Mouse (Mus musculus) forebrain, embryonic 11.5 days (tissue): ENCODE data around the gene Rasip1. TPM values are rescaled to one million over a fixed set of nuclear protein-coding genes. Genes with fewer than 3 reads are reported as not detected.
A peak's percentile ranks its signal among the peaks of the same experiment; 100 is the strongest.

Experiments
- ATAC-seq: fragments of 200-750 bp; cut with Nextera tagmentation; replicated peaks from 2 replicates; pipeline ENCODE4 v1.8.0; 2017; ENCODE audit warnings: moderate TSS enrichment; ENCODE audit not compliant: low FRiP score
- DNase-seq: peaks from one replicate; pipeline ENCODE4 v3.0.0-alpha.2; 2017; ENCODE audit warnings: low spot score
- H3K27ac ChIP-seq: fragments of 300-500 bp; sonication (generic); 2 replicates; pipeline ENCODE4 v1.5.1; 2014; ENCODE audit warnings: low read depth, low read length
- H3K27me3 ChIP-seq: fragments of 300-500 bp; sonication (generic); 2 replicates; pipeline ENCODE4 v1.6.1; 2014; ENCODE audit warnings: mild to moderate bottlenecking, low read length, mixed read lengths; ENCODE audit not compliant: control insufficient read depth, insufficient read depth
- H3K36me3 ChIP-seq: fragments of 300-500 bp; sonication (generic); 2 replicates; pipeline ENCODE4 v1.6.1; 2014; ENCODE audit warnings: mild to moderate bottlenecking, low read length, moderate library complexity, mixed read lengths; ENCODE audit not compliant: control insufficient read depth, insufficient read depth
- H3K4me1 ChIP-seq: fragments of 300-500 bp; sonication (generic); replicated peaks from 2 replicates; pipeline ENCODE4 v1.6.1; 2014; ENCODE audit warnings: low read length, mixed read lengths; ENCODE audit not compliant: control insufficient read depth, insufficient read depth
- H3K4me2 ChIP-seq: fragments of 300-500 bp; sonication (generic); 2 replicates; pipeline ENCODE4 v1.6.1; 2014; ENCODE audit warnings: low read depth, mild to moderate bottlenecking, low read length, moderate library complexity, mixed read lengths; ENCODE audit not compliant: severe bottlenecking
- H3K4me3 ChIP-seq: fragments of 300-500 bp; sonication (generic); 2 replicates; pipeline ENCODE4 v1.5.1; 2014; ENCODE audit warnings: low read depth, low read length
- H3K9ac ChIP-seq: fragments of 300-500 bp; sonication (generic); 2 replicates; pipeline ENCODE4 v1.6.1; 2014; ENCODE audit warnings: low read length
- H3K9me3 ChIP-seq: fragments of 300-500 bp; sonication (generic); 2 replicates; pipeline ENCODE4 v1.6.1; 2016; ENCODE audit warnings: low read length, mixed read lengths; ENCODE audit not compliant: control insufficient read depth
- WGBS: fragments of 180-500 bp; shearing (Covaris S2); extraction: QIAGEN DNeasy Blood & Tissue Kit; methylation state at CpG from one replicate; pipeline ENCODE4 v1.1.7; 2014; 5-methylcytosine and 5-hydroxymethylcytosine counted together
- polyA plus RNA-seq: library from polyadenylated mRNA; unstranded; fragments of >200 nt; fragmentation: Nextera tagmentation; extraction: Ambion mirVana; gene quantifications from 2 replicates; pipeline ENCODE4 v1.2.1, GENCODE M21; 2014

Rasip1 gene
- polyA plus RNA-seq, 1 experiment from 2014 or later: 6.5 TPM

- WGBS: 4% methylated on average over 31 of the region's 31 CpGs
- H3K4me3 ChIP-seq: no peak within 1 kb of the TSS
- 0 out of 2 replicates have a peak within 1 kb of the TSS, but pooled peaks have one; percentile 6 for H3K4me2 ChIP-seq
Observed at GRCm38 (mm10) chr7:45617042-45617695, 10.1 kb upstream of the Rasip1 start, which contains the start of gene Fut1. Fut1 (plus strand) TSS chr7:45617289.

GRCm38 (mm10) chr7:45618316-45618715 is 9.0 kb upstream of the Rasip1 start:
- no peak for ATAC-seq

More at GRCm38 (mm10) chr7:45617042-45617695, 10.1 kb upstream of the Rasip1 start, which contains the start of gene Fut1:
- H3K9ac ChIP-seq: no peak within 1 kb of the TSS; the same call in 1 of the 2 replicates
- no peaks in the 10 kb centered on the region for H3K4me1 ChIP-seq
- no peaks in the 10 kb centered on the region for H3K36me3 ChIP-seq
- H3K27ac ChIP-seq: no peak within 1 kb of the TSS
- H3K27me3 ChIP-seq: peaks cover 20% of the 10 kb centered on the region
- no peak for DNase-seq
- no peaks in the 10 kb centered on the region for H3K9me3 ChIP-seq
- no peak for ATAC-seq

GRCm38 (mm10) chr7:45619592-45619991 is 7.7 kb upstream of the Rasip1 start:
- DNase-seq: no peak
- no peaks in the 10 kb centered on the region for H3K9me3 ChIP-seq
- H3K4me2 ChIP-seq: no peak overlapping the region
- H3K4me3 ChIP-seq: no peak overlapping the region
- H3K27ac ChIP-seq: no peak overlapping the region
- H3K27me3 ChIP-seq: peaks cover 20% of the 10 kb centered on the region
- H3K9ac ChIP-seq: no peak overlapping the region
- no peaks in the 10 kb centered on the region for H3K4me1 ChIP-seq
- 93% methylated on average over 5 of the region's 5 CpGs for whole genome bisulfite sequencing
- no peaks in the 10 kb centered on the region for H3K36me3 ChIP-seq
- ATAC-seq: no peak

More at GRCm38 (mm10) chr7:45618316-45618715, 9.0 kb upstream of the Rasip1 start:
- no peak overlapping the region for H3K4me3 ChIP-seq
- no peaks in the 10 kb centered on the region for H3K9me3 ChIP-seq
- H3K9ac ChIP-seq: no peak overlapping the region
- H3K27me3 ChIP-seq: peaks cover 20% of the 10 kb centered on the region
- H3K4me2 ChIP-seq: no peak overlapping the region
- no peak for DNase-seq
- no peaks in the 10 kb centered on the region for H3K4me1 ChIP-seq
- no peaks in the 10 kb centered on the region for H3K36me3 ChIP-seq
- H3K27ac ChIP-seq: no peak overlapping the region
- 82% methylated on average over 5 of the region's 5 CpGs for WGBS

GRCm38 (mm10) chr7:45621443-45621842 is 5.8 kb upstream of the Rasip1 start, which contains the start of gene Izumo1:
Izumo1 (plus strand) TSS chr7:45621811.
- Histone ChIP-seq H3K36me3 (no peaks in the 10 kb centered on the region), H3K27me3 (peaks cover 18% of the 10 kb centered on the region), H3K4me1 (no peaks in the 10 kb centered on the region), H3K9ac (no peak within 1 kb of the TSS), H3K4me3 (no peak within 1 kb of the TSS), H3K9me3 (no peaks in the 10 kb centered on the region), H3K4me2 (no peak within 1 kb of the TSS), H3K27ac (no peak within 1 kb of the TSS)
- ATAC-seq (no peak), DNase-seq (no peak)
- WGBS: 31% methylated on average over 9 of the region's 9 CpGs

GRCm38 (mm10) chr7:45623507-45623906 is 3.8 kb upstream of the Rasip1 start:
- H3K9me3 ChIP-seq: no peaks in the 10 kb centered on the region
- H3K27me3 ChIP-seq: peaks cover 15% of the 10 kb centered on the region
- H3K9ac ChIP-seq: no peak overlapping the region
- H3K4me1 ChIP-seq: peaks cover 2% of the 10 kb centered on the region; the same call in 1 of the 2 replicates
- H3K4me3 ChIP-seq: no peak overlapping the region
- 96% methylated on average over 11 of the region's 11 CpGs for WGBS
- H3K36me3 ChIP-seq: no peaks in the 10 kb centered on the region
- no peak overlapping the region for H3K27ac ChIP-seq
- H3K4me2 ChIP-seq: no peak overlapping the region
- ATAC-seq (no peak), DNase-seq (no peak)

- H3K4me3 ChIP-seq: no peak overlapping the region
- H3K9ac ChIP-seq: no peak overlapping the region
- ATAC-seq (no peak), DNase-seq (no peak)
- WGBS: 90% methylated on average over 3 of the region's 3 CpGs
- no peaks in the 10 kb centered on the region for H3K36me3 ChIP-seq
- no peaks in the 10 kb centered on the region for H3K9me3 ChIP-seq
- H3K4me2 ChIP-seq: no peak overlapping the region
- H3K4me1 ChIP-seq: peaks cover 2% of the 10 kb centered on the region; the same call in 1 of the 2 replicates
- peaks cover 15% of the 10 kb centered on the region for H3K27me3 ChIP-seq
- H3K27ac ChIP-seq: no peak overlapping the region
Observed at GRCm38 (mm10) chr7:45624718-45625117, 2.6 kb upstream of the Rasip1 start.

- no peaks in the 10 kb centered on the region for H3K9me3 ChIP-seq
- peaks cover 2% of the 10 kb centered on the region; the same call in 1 of the 2 replicates for H3K4me1 ChIP-seq
- no peak overlapping the region for H3K4me2 ChIP-seq
- DNase-seq: no peak
- H3K27ac ChIP-seq: no peak overlapping the region
- no peak for ATAC-seq
- H3K9ac ChIP-seq: no peak overlapping the region
- H3K36me3 ChIP-seq: no peaks in the 10 kb centered on the region
- H3K4me3 ChIP-seq: no peak overlapping the region
- 90% methylated on average over 8 of the region's 8 CpGs for WGBS
- H3K27me3 ChIP-seq: peaks cover 15% of the 10 kb centered on the region
Observed at GRCm38 (mm10) chr7:45625481-45625880, 1.8 kb upstream of the Rasip1 start.

GRCm38 (mm10) chr7:45626571-45627076 is 664 bp upstream of the Rasip1 start:
- no peak overlapping the region for H3K9ac ChIP-seq
- H3K36me3 ChIP-seq: no peaks in the 10 kb centered on the region
- 88% methylated on average over 7 of the region's 7 CpGs for WGBS
- no peak overlapping the region for H3K27ac ChIP-seq
- no peak for ATAC-seq
- no peak overlapping the region for H3K4me3 ChIP-seq
- H3K4me1 ChIP-seq: peaks cover 2% of the 10 kb centered on the region; the same call in 1 of the 2 replicates
- H3K4me2 ChIP-seq: no peak overlapping the region
- no peaks in the 10 kb centered on the region for H3K9me3 ChIP-seq
- peaks cover 15% of the 10 kb centered on the region for H3K27me3 ChIP-seq
- no peak for DNase-seq
